Mouse (Mus musculus): ENCODE measurements at regions not wholly inside any gene's neighbourhood (a gene's known extent, or its start where the extent isn't known, plus 50 kb on each side); places are given as distances from the start of the nearest gene placed in this dataset.

- H3K27me3 ChIP-seq (ENCODE audit: low read depth, poor library complexity, severe bottlenecking): no peaks in the 10 kb centered on the region
- no peak overlapping the region for H3K27ac ChIP-seq
- WGBS: 79% methylated on average over 9 of the region's 9 CpGs
- H3K36me3 ChIP-seq: no peaks in the 10 kb centered on the region
- DNase-seq (ENCODE audit: low spot score): no peak
- no peaks in the 10 kb centered on the region for H3K9me3 ChIP-seq (replicated peaks)
- no peak overlapping the region for H3K4me3 ChIP-seq
- H3K4me1 ChIP-seq: no peaks in the 10 kb centered on the region
Observed at GRCm38 (mm10) chr2:48629106-48630050, 184.5 kb upstream of the Acvr2a start.

GRCm38 (mm10) chr2:48634456-48635174 lies 179.3 kb upstream of the Acvr2a start:
- 89% methylated on average over 10 of the region's 10 CpGs for WGBS
- Histone ChIP-seq H3K4me3 (no peak overlapping the region), H3K27me3 (ENCODE audit: low read depth, poor library complexity, severe bottlenecking) (no peaks in the 10 kb centered on the region), H3K36me3 (no peaks in the 10 kb centered on the region), H3K9me3 (replicated peaks) (no peaks in the 10 kb centered on the region), H3K27ac (no peak overlapping the region), H3K4me1 (no peaks in the 10 kb centered on the region)
- no peak for DNase-seq (ENCODE audit: low spot score)

- DNase-seq (ENCODE audit: low spot score): no peak
- 65% methylated on average over 2 of the region's 2 CpGs for WGBS
Observed at GRCm38 (mm10) chr2:48636108-48636507, 177.8 kb upstream of the Acvr2a start.

GRCm38 (mm10) chr2:48644114-48644513 lies 169.8 kb upstream of the Acvr2a start:
- WGBS: 88% methylated on average over 3 of the region's 3 CpGs

More at GRCm38 (mm10) chr2:48636108-48636507, 177.8 kb upstream of the Acvr2a start:
- Histone ChIP-seq H3K9me3 (replicated peaks) (no peaks in the 10 kb centered on the region), H3K36me3 (no peaks in the 10 kb centered on the region), H3K27ac (no peak overlapping the region), H3K4me1 (no peaks in the 10 kb centered on the region), H3K27me3 (ENCODE audit: low read depth, poor library complexity, severe bottlenecking) (no peaks in the 10 kb centered on the region), H3K4me3 (no peak overlapping the region)

GRCm38 (mm10) chr2:48650281-48650680 lies 163.6 kb upstream of the Acvr2a start:
- no peaks in the 10 kb centered on the region for H3K36me3 ChIP-seq
- H3K9me3 ChIP-seq (replicated peaks): no peaks in the 10 kb centered on the region
- DNase-seq (ENCODE audit: low spot score): no peak
- H3K27ac ChIP-seq: no peak overlapping the region
- H3K27me3 ChIP-seq (ENCODE audit: low read depth, poor library complexity, severe bottlenecking): no peaks in the 10 kb centered on the region
- no peak overlapping the region for H3K4me3 ChIP-seq
- 45% methylated on average over 2 of the region's 2 CpGs for WGBS
- H3K4me1 ChIP-seq: no peaks in the 10 kb centered on the region

More at GRCm38 (mm10) chr2:48644114-48644513, 169.8 kb upstream of the Acvr2a start:
- no peak overlapping the region for H3K27ac ChIP-seq
- H3K9me3 ChIP-seq (replicated peaks): no peaks in the 10 kb centered on the region
- no peaks in the 10 kb centered on the region for H3K36me3 ChIP-seq
- no peak overlapping the region for H3K4me3 ChIP-seq
- H3K27me3 ChIP-seq (ENCODE audit: low read depth, poor library complexity, severe bottlenecking): no peaks in the 10 kb centered on the region
- DNase-seq (ENCODE audit: low spot score): no peak
- H3K4me1 ChIP-seq: no peaks in the 10 kb centered on the region

- Histone ChIP-seq H3K27ac (no peak overlapping the region), H3K9me3 (replicated peaks) (no peaks in the 10 kb centered on the region), H3K4me1 (peaks cover 2% of the 10 kb centered on the region; the same call in 1 of the 2 replicates), H3K4me3 (no peak overlapping the region), H3K36me3 (no peaks in the 10 kb centered on the region), H3K27me3 (ENCODE audit: low read depth, poor library complexity, severe bottlenecking) (no peaks in the 10 kb centered on the region)
- 39% methylated on average over 1 of the region's 1 CpGs for WGBS
- DNase-seq (ENCODE audit: low spot score): no peak
Observed at GRCm38 (mm10) chr2:48661222-48661621, 152.7 kb upstream of the Acvr2a start.

GRCm38 (mm10) chr2:48665103-48665502 lies 148.8 kb upstream of the Acvr2a start:
- Histone ChIP-seq H3K36me3 (no peaks in the 10 kb centered on the region), H3K9me3 (replicated peaks) (no peaks in the 10 kb centered on the region), H3K4me1 (peaks cover 2% of the 10 kb centered on the region; the same call in 1 of the 2 replicates), H3K27me3 (ENCODE audit: low read depth, poor library complexity, severe bottlenecking) (no peaks in the 10 kb centered on the region), H3K27ac (no peak overlapping the region), H3K4me3 (no peak overlapping the region)
- 75% methylated on average over 2 of the region's 2 CpGs for WGBS
- DNase-seq (ENCODE audit: low spot score): no peak

- no peak for DNase-seq (ENCODE audit: low spot score)
- WGBS: 91% methylated on average over 1 of the region's 1 CpGs
- no peaks in the 10 kb centered on the region for H3K9me3 ChIP-seq (replicated peaks)
- H3K27ac ChIP-seq: no peak overlapping the region
- H3K4me1 ChIP-seq: no peaks in the 10 kb centered on the region
- no peaks in the 10 kb centered on the region for H3K36me3 ChIP-seq
- no peak overlapping the region for H3K4me3 ChIP-seq
- no peaks in the 10 kb centered on the region for H3K27me3 ChIP-seq (ENCODE audit: low read depth, poor library complexity, severe bottlenecking)
Observed at GRCm38 (mm10) chr2:48689098-48689497, 124.8 kb upstream of the Acvr2a start.

GRCm38 (mm10) chr2:48694509-48694908 lies 119.4 kb upstream of the Acvr2a start:
- Histone ChIP-seq H3K9me3 (replicated peaks) (no peaks in the 10 kb centered on the region), H3K36me3 (no peaks in the 10 kb centered on the region)
- WGBS: 91% methylated on average over 3 of the region's 3 CpGs

GRCm38 (mm10) chr2:48700886-48701285 lies 113.0 kb upstream of the Acvr2a start:
- no peak overlapping the region for H3K4me3 ChIP-seq
- no peak for DNase-seq (ENCODE audit: low spot score)
- H3K27ac ChIP-seq: no peak overlapping the region
- 87% methylated on average over 2 of the region's 2 CpGs for WGBS
- no peaks in the 10 kb centered on the region for H3K36me3 ChIP-seq
- 0 out of 2 replicates have a peak, but pooled peaks cover 4% of the 10 kb centered on the region for H3K4me1 ChIP-seq
- no peaks in the 10 kb centered on the region for H3K9me3 ChIP-seq (replicated peaks)
- no peaks in the 10 kb centered on the region for H3K27me3 ChIP-seq (ENCODE audit: low read depth, poor library complexity, severe bottlenecking)

More at GRCm38 (mm10) chr2:48694509-48694908, 119.4 kb upstream of the Acvr2a start:
- H3K27ac ChIP-seq: no peak overlapping the region
- no peaks in the 10 kb centered on the region for H3K4me1 ChIP-seq
- DNase-seq (ENCODE audit: low spot score): no peak
- H3K27me3 ChIP-seq (ENCODE audit: low read depth, poor library complexity, severe bottlenecking): no peaks in the 10 kb centered on the region
- no peak overlapping the region for H3K4me3 ChIP-seq

GRCm38 (mm10) chr2:48705103-48705804 lies 108.7 kb upstream of the Acvr2a start:
- H3K36me3 ChIP-seq: no peaks in the 10 kb centered on the region
- no peak overlapping the region for H3K27ac ChIP-seq
- no peak overlapping the region for H3K4me3 ChIP-seq
- 0 out of 2 replicates have a peak, but pooled peaks cover 4% of the 10 kb centered on the region for H3K4me1 ChIP-seq
- WGBS: 72% methylated on average over 12 of the region's 12 CpGs
- no peak for DNase-seq (ENCODE audit: low spot score)
- no peaks in the 10 kb centered on the region for H3K9me3 ChIP-seq (replicated peaks)
- no peaks in the 10 kb centered on the region for H3K27me3 ChIP-seq (ENCODE audit: low read depth, poor library complexity, severe bottlenecking)

- H3K36me3 ChIP-seq: no peaks in the 10 kb centered on the region
- no peak overlapping the region for H3K4me3 ChIP-seq
- H3K4me1 ChIP-seq: 0 out of 2 replicates have a peak, but pooled peaks cover 4% of the 10 kb centered on the region
- no peaks in the 10 kb centered on the region for H3K27me3 ChIP-seq (ENCODE audit: low read depth, poor library complexity, severe bottlenecking)
- no peak for DNase-seq (ENCODE audit: low spot score)
- H3K9me3 ChIP-seq (replicated peaks): no peaks in the 10 kb centered on the region
- H3K27ac ChIP-seq: no peak overlapping the region
- 60% methylated on average over 3 of the region's 3 CpGs for WGBS
Observed at GRCm38 (mm10) chr2:48705805-48706150, 108.1 kb upstream of the Acvr2a start.
